Mouse (Mus musculus): ENCODE measurements around the gene Olfr49. TPM values are rescaled to one million over a fixed set of nuclear protein-coding genes. Genes with fewer than 3 reads are reported as not detected.
A peak's percentile ranks its signal among the peaks of the same experiment; 100 is the strongest.

Olfr49 gene
- polyA plus RNA-seq, 1 experiment from 2014 or later, result not detected

- 24% methylated on average over 3 of the region's 3 CpGs for WGBS
- Histone ChIP-seq H3K9me3 (ENCODE audit: control insufficient read depth, low read length) (no peaks in the 10 kb centered on the region), H3K9ac (ENCODE audit: low read depth, low read length) (no peak overlapping the region), H3K27me3 (replicated peaks; ENCODE audit: control insufficient read depth, insufficient read depth, low read length) (no peaks in the 10 kb centered on the region), H3K36me3 (ENCODE audit: control insufficient read depth, insufficient read depth, low read length) (no peaks in the 10 kb centered on the region), H3K4me1 (ENCODE audit: control insufficient read depth, insufficient read depth, low read depth, low read length) (no peaks in the 10 kb centered on the region), H3K4me3 (ENCODE audit: low read length) (no peak overlapping the region), H3K4me2 (ENCODE audit: low read length) (no peak overlapping the region), H3K27ac (ENCODE audit: low read depth, low read length) (no peak overlapping the region)
- ATAC-seq, result 0 out of 2 replicates have a peak, but pooled peaks have one; percentile 2
These were observed 27.0 kb upstream of the Olfr49 start for GRCm38 (mm10) chr14:54311763-54312162.

GRCm38 (mm10) chr14:54300676-54301075, 15.9 kb upstream of the Olfr49 start:
- H3K4me3 ChIP-seq (ENCODE audit: low read length), result no peak overlapping the region
- H3K9me3 ChIP-seq (ENCODE audit: control insufficient read depth, low read length), result no peaks in the 10 kb centered on the region; the same call in 1 of the 2 replicates
- no peak overlapping the region for H3K9ac ChIP-seq (ENCODE audit: low read depth, low read length)
- H3K4me1 ChIP-seq (ENCODE audit: control insufficient read depth, insufficient read depth, low read depth, low read length), result no peaks in the 10 kb centered on the region
- H3K4me2 ChIP-seq (ENCODE audit: low read length), result no peak overlapping the region
- H3K27ac ChIP-seq (ENCODE audit: low read depth, low read length), result no peak overlapping the region
- H3K36me3 ChIP-seq (ENCODE audit: control insufficient read depth, insufficient read depth, low read length), result no peaks in the 10 kb centered on the region
- 98% methylated on average over 3 of the region's 3 CpGs for WGBS
- no peaks in the 10 kb centered on the region for H3K27me3 ChIP-seq (replicated peaks; ENCODE audit: control insufficient read depth, insufficient read depth, low read length)
- ATAC-seq, result no peak

GRCm38 (mm10) chr14:54300136-54300535, 15.4 kb upstream of the Olfr49 start:
- H3K27me3 ChIP-seq (replicated peaks; ENCODE audit: control insufficient read depth, insufficient read depth, low read length), result no peaks in the 10 kb centered on the region
- no peaks in the 10 kb centered on the region for H3K36me3 ChIP-seq (ENCODE audit: control insufficient read depth, insufficient read depth, low read length)
- H3K4me2 ChIP-seq (ENCODE audit: low read length), result no peak overlapping the region
- H3K27ac ChIP-seq (ENCODE audit: low read depth, low read length), result no peak overlapping the region
- no peaks in the 10 kb centered on the region for H3K4me1 ChIP-seq (ENCODE audit: control insufficient read depth, insufficient read depth, low read depth, low read length)
- H3K4me3 ChIP-seq (ENCODE audit: low read length), result no peak overlapping the region
- no peak overlapping the region for H3K9ac ChIP-seq (ENCODE audit: low read depth, low read length)
- no peak for ATAC-seq
- H3K9me3 ChIP-seq (ENCODE audit: control insufficient read depth, low read length), result no peaks in the 10 kb centered on the region; the same call in 1 of the 2 replicates
- 84% methylated on average over 5 of the region's 5 CpGs for WGBS

- Histone ChIP-seq H3K4me3 (ENCODE audit: low read length) (no peak overlapping the region), H3K4me1 (ENCODE audit: control insufficient read depth, insufficient read depth, low read depth, low read length) (no peaks in the 10 kb centered on the region), H3K36me3 (ENCODE audit: control insufficient read depth, insufficient read depth, low read length) (no peaks in the 10 kb centered on the region), H3K27me3 (replicated peaks; ENCODE audit: control insufficient read depth, insufficient read depth, low read length) (no peaks in the 10 kb centered on the region), H3K4me2 (ENCODE audit: low read length) (no peak overlapping the region), H3K27ac (ENCODE audit: low read depth, low read length) (no peak overlapping the region), H3K9me3 (ENCODE audit: control insufficient read depth, low read length) (no peaks in the 10 kb centered on the region), H3K9ac (ENCODE audit: low read depth, low read length) (no peak overlapping the region)
- no peak for ATAC-seq
- 93% methylated on average over 2 of the region's 2 CpGs for WGBS
These were observed 8.3 kb downstream of the Olfr49 start for GRCm38 (mm10) chr14:54276446-54276845.

GRCm38 (mm10) chr14:54272696-54273095, 12.0 kb downstream of the Olfr49 start:
- 92% methylated on average over 3 of the region's 3 CpGs for WGBS
- Histone ChIP-seq H3K4me1 (ENCODE audit: control insufficient read depth, insufficient read depth, low read depth, low read length) (no peaks in the 10 kb centered on the region), H3K36me3 (ENCODE audit: control insufficient read depth, insufficient read depth, low read length) (no peaks in the 10 kb centered on the region), H3K27ac (ENCODE audit: low read depth, low read length) (no peak overlapping the region), H3K9ac (ENCODE audit: low read depth, low read length) (no peak overlapping the region), H3K4me3 (ENCODE audit: low read length) (no peak overlapping the region), H3K27me3 (replicated peaks; ENCODE audit: control insufficient read depth, insufficient read depth, low read length) (no peaks in the 10 kb centered on the region), H3K4me2 (ENCODE audit: low read length) (no peak overlapping the region), H3K9me3 (ENCODE audit: control insufficient read depth, low read length) (no peaks in the 10 kb centered on the region)
- no peak for ATAC-seq

GRCm38 (mm10) chr14:54271976-54272606, 12.6 kb downstream of the Olfr49 start:
- Histone ChIP-seq H3K27me3 (replicated peaks; ENCODE audit: control insufficient read depth, insufficient read depth, low read length) (no peaks in the 10 kb centered on the region), H3K4me2 (ENCODE audit: low read length) (no peak overlapping the region), H3K4me1 (ENCODE audit: control insufficient read depth, insufficient read depth, low read depth, low read length) (no peaks in the 10 kb centered on the region), H3K9ac (ENCODE audit: low read depth, low read length) (no peak overlapping the region), H3K36me3 (ENCODE audit: control insufficient read depth, insufficient read depth, low read length) (no peaks in the 10 kb centered on the region), H3K9me3 (ENCODE audit: control insufficient read depth, low read length) (no peaks in the 10 kb centered on the region), H3K27ac (ENCODE audit: low read depth, low read length) (no peak overlapping the region), H3K4me3 (ENCODE audit: low read length) (no peak overlapping the region)
- WGBS, result 77% methylated on average over 3 of the region's 3 CpGs
- no peak for ATAC-seq

- Histone ChIP-seq H3K4me3 (ENCODE audit: low read length) (no peak overlapping the region), H3K9me3 (ENCODE audit: control insufficient read depth, low read length) (no peaks in the 10 kb centered on the region), H3K4me2 (ENCODE audit: low read length) (no peak overlapping the region), H3K27ac (ENCODE audit: low read depth, low read length) (no peak overlapping the region), H3K27me3 (replicated peaks; ENCODE audit: control insufficient read depth, insufficient read depth, low read length) (no peaks in the 10 kb centered on the region), H3K4me1 (ENCODE audit: control insufficient read depth, insufficient read depth, low read depth, low read length) (no peaks in the 10 kb centered on the region), H3K9ac (ENCODE audit: low read depth, low read length) (no peak overlapping the region), H3K36me3 (ENCODE audit: control insufficient read depth, insufficient read depth, low read length) (no peaks in the 10 kb centered on the region)
- no peak for ATAC-seq
- WGBS, result 82% methylated on average over 3 of the region's 3 CpGs
These were observed 14.3 kb downstream of the Olfr49 start for GRCm38 (mm10) chr14:54270413-54270812.

GRCm38 (mm10) chr14:54269566-54269965, 15.2 kb downstream of the Olfr49 start:
- Histone ChIP-seq H3K4me2 (ENCODE audit: low read length) (no peak overlapping the region), H3K27me3 (replicated peaks; ENCODE audit: control insufficient read depth, insufficient read depth, low read length) (no peaks in the 10 kb centered on the region), H3K27ac (ENCODE audit: low read depth, low read length) (no peak overlapping the region), H3K9ac (ENCODE audit: low read depth, low read length) (no peak overlapping the region), H3K4me3 (ENCODE audit: low read length) (no peak overlapping the region), H3K4me1 (ENCODE audit: control insufficient read depth, insufficient read depth, low read depth, low read length) (no peaks in the 10 kb centered on the region), H3K9me3 (ENCODE audit: control insufficient read depth, low read length) (no peaks in the 10 kb centered on the region), H3K36me3 (ENCODE audit: control insufficient read depth, insufficient read depth, low read length) (no peaks in the 10 kb centered on the region)
- no peak for ATAC-seq
- WGBS, result 96% methylated on average over 3 of the region's 3 CpGs

GRCm38 (mm10) chr14:54267966-54268365, 16.8 kb downstream of the Olfr49 start:
- H3K4me1 ChIP-seq (ENCODE audit: control insufficient read depth, insufficient read depth, low read depth, low read length), result no peaks in the 10 kb centered on the region
- no peak overlapping the region for H3K4me3 ChIP-seq (ENCODE audit: low read length)
- H3K9ac ChIP-seq (ENCODE audit: low read depth, low read length), result no peak overlapping the region
- H3K27me3 ChIP-seq (replicated peaks; ENCODE audit: control insufficient read depth, insufficient read depth, low read length), result no peaks in the 10 kb centered on the region
- H3K4me2 ChIP-seq (ENCODE audit: low read length), result no peak overlapping the region
- WGBS, result 96% methylated on average over 10 of the region's 10 CpGs
- no peak for ATAC-seq
- H3K27ac ChIP-seq (ENCODE audit: low read depth, low read length), result no peak overlapping the region
- no peaks in the 10 kb centered on the region for H3K36me3 ChIP-seq (ENCODE audit: control insufficient read depth, insufficient read depth, low read length)
- H3K9me3 ChIP-seq (ENCODE audit: control insufficient read depth, low read length), result no peaks in the 10 kb centered on the region

Data from hindbrain, embryonic 16.5 days (tissue).